Mouse (Mus musculus) lung, embryonic 16.5 days (tissue): ENCODE measurements around the gene Slc37a2. TPM values are rescaled to one million over a fixed set of nuclear protein-coding genes. Genes with fewer than 3 reads are reported as not detected.

Experiments used
- polyA plus RNA-seq: library from polyadenylated mRNA; unstranded; fragments of >200 nt; fragmentation: Nextera tagmentation; extraction: Ambion mirVana; gene quantifications from 2 replicates; pipeline ENCODE4 v1.2.1, GENCODE M21; 2015

The Slc37a2 gene
- polyA plus RNA-seq, 1 experiment from 2014 or later = 2.4 TPM

Other genes with a start within 250 kb of the Slc37a2 start
- 11.7 and 12.8 TPM in 2 replicates for gene Pknox2, start 108.3 kb downstream of the Slc37a2 start, polyA plus RNA-seq
- 13.4 TPM in 2 replicates for gene Tmem218, start 47.5 kb downstream of the Slc37a2 start, polyA plus RNA-seq
- gene Ccdc15, start 92.7 kb upstream of the Slc37a2 start, polyA plus RNA-seq = 7.6 TPM in 2 replicates
- 0.35 and 0.40 TPM in 2 replicates for gene Hepacam, start 111.6 kb upstream of the Slc37a2 start, polyA plus RNA-seq
- gene Robo4, start 146.2 kb upstream of the Slc37a2 start, polyA plus RNA-seq = 24.7 and 29.8 TPM in 2 replicates
- 0.15 and 0.19 TPM in 2 replicates for gene Robo3, start 177.5 kb upstream of the Slc37a2 start, polyA plus RNA-seq
- 22.0 and 25.0 TPM in 2 replicates for gene Msantd2, start 233.6 kb upstream of the Slc37a2 start, polyA plus RNA-seq